Mouse (Mus musculus): ENCODE data around the gene N4bp2. TPM values are rescaled to one million over a fixed set of nuclear protein-coding genes. Genes with fewer than 3 reads are reported as not detected.

The N4bp2 gene
- polyA plus RNA-seq, 1 experiment: 9.7 TPM

DNA sequence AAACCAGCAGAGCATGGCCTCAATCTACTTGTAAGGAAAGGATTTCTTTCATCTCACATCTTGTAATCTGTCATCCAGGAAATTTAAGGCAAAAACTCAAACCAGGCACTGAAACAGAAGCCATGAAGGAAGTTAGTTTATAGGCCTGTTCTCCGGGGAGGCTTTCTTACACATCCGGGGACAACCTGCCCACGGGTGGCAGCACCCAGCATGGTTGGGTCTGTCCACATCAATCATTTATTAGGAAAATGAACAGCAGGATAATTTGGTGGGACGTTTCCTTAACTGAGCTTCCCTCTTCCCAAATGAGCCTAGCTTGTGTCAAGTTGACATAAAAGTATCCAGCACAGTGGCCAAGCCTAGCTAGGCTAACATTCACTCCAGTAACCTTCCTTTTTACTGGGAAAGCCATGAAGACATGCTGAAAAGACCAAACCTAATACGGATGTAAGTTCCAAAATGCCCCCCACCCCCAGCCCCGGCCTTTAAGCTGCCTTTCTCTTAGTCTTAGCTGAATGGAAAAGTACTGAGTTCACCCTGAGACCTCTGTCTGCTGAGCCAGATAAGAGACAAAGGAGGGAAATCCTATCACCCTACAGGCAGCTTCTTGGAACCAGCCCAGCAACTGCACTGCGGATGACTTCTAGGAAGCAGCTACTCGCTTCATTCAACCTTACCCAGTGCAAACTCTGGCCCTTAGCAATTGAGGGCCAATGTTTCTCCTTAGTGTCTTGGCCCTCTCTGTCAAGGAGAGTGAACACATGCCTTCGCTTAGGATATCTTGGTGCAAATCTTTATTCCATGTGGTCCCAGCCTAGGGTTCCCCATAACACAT lies 31.9 kb upstream of the N4bp2 start:
- no peak overlapping the region for H3K4me3 ChIP-seq (ENCODE audit: control insufficient read depth, low read depth, low read length)
- H3K4me1 ChIP-seq (ENCODE audit: control insufficient read depth, insufficient read depth, low read length): no peaks in the 10 kb centered on the region; the same call in 1 of the 2 replicates
- no peak overlapping the region for H3K27ac ChIP-seq (ENCODE audit: control insufficient read depth, insufficient read depth, low read depth, low read length)
- no peaks in the 10 kb centered on the region for H3K36me3 ChIP-seq (ENCODE audit: control insufficient read depth, insufficient read depth, low read length)
- TF ChIP-seq CTCF (IDR thresholded peaks at IDR 0.05; ENCODE audit: control insufficient read depth, insufficient read depth, insufficient replicate concordance, low read depth, low read length): no peak
- no peak for TF ChIP-seq POLR2A (IDR thresholded peaks at IDR 0.05; ENCODE audit: control insufficient read depth, low read depth, low read length)
- H3K27me3 ChIP-seq (ENCODE audit: control insufficient read depth, insufficient read depth, low read length): no peaks in the 10 kb centered on the region

- Histone ChIP-seq H3K4me3 (ENCODE audit: control insufficient read depth, low read depth, low read length) (no peak overlapping the region), H3K27ac (ENCODE audit: control insufficient read depth, insufficient read depth, low read depth, low read length) (no peak overlapping the region), H3K27me3 (ENCODE audit: control insufficient read depth, insufficient read depth, low read length) (no peaks in the 10 kb centered on the region), H3K36me3 (ENCODE audit: control insufficient read depth, insufficient read depth, low read length) (no peaks in the 10 kb centered on the region), H3K4me1 (ENCODE audit: control insufficient read depth, insufficient read depth, low read length) (no peaks in the 10 kb centered on the region; the same call in 1 of the 2 replicates)
- TF ChIP-seq POLR2A (IDR thresholded peaks at IDR 0.05; ENCODE audit: control insufficient read depth, low read depth, low read length): no peak
- no peak for TF ChIP-seq CTCF (IDR thresholded peaks at IDR 0.05; ENCODE audit: control insufficient read depth, insufficient read depth, insufficient replicate concordance, low read depth, low read length)
These were observed 27.7 kb upstream of the N4bp2 start for GRCm38 (mm10) chr5:65735601-65736000.

- TF ChIP-seq CTCF (IDR thresholded peaks at IDR 0.05; ENCODE audit: control insufficient read depth, insufficient read depth, insufficient replicate concordance, low read depth, low read length): no peak
- Histone ChIP-seq H3K27me3 (ENCODE audit: control insufficient read depth, insufficient read depth, low read length) (no peaks in the 10 kb centered on the region), H3K4me3 (ENCODE audit: control insufficient read depth, low read depth, low read length) (no peak overlapping the region), H3K4me1 (ENCODE audit: control insufficient read depth, insufficient read depth, low read length) (no peaks in the 10 kb centered on the region), H3K36me3 (ENCODE audit: control insufficient read depth, insufficient read depth, low read length) (no peaks in the 10 kb centered on the region), H3K27ac (ENCODE audit: control insufficient read depth, insufficient read depth, low read depth, low read length) (no peak overlapping the region)
These were observed 24.0 kb upstream of the N4bp2 start for GRCm38 (mm10) chr5:65739366-65739765.

- Histone ChIP-seq H3K27ac (ENCODE audit: control insufficient read depth, insufficient read depth, low read depth, low read length) (no peak overlapping the region), H3K27me3 (ENCODE audit: control insufficient read depth, insufficient read depth, low read length) (no peaks in the 10 kb centered on the region), H3K4me1 (ENCODE audit: control insufficient read depth, insufficient read depth, low read length) (peaks cover 3% of the 10 kb centered on the region; the same call in 1 of the 2 replicates), H3K36me3 (ENCODE audit: control insufficient read depth, insufficient read depth, low read length) (no peaks in the 10 kb centered on the region), H3K4me3 (ENCODE audit: control insufficient read depth, low read depth, low read length) (no peak overlapping the region)
- TF ChIP-seq POLR2A (IDR thresholded peaks at IDR 0.05; ENCODE audit: control insufficient read depth, low read depth, low read length) (no peak), CTCF (IDR thresholded peaks at IDR 0.05; ENCODE audit: control insufficient read depth, insufficient read depth, insufficient replicate concordance, low read depth, low read length) (no peak)
These were observed 16.4 kb upstream of the N4bp2 start for GRCm38 (mm10) chr5:65746908-65747307.

DNA sequence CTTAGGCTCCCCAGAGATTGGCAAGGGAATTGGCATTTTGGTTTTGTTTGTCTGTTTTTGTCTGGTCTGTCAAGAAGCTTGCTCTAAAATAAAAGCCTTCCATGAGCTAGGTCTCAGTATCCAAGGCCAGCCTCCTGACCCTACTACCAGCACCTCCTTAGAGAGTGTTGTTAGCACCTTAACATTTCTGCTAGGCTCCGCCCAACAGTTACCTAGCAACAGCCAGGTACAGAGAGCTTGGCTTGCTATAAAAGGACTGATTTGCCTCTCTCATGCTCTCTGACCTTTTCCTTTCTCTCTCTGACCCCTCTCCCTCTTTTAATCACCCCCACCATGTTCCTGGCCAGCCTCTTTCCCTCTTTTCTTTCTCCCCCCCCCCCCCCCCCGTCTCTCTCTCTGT lies 14.9 kb upstream of the N4bp2 start:
- TF ChIP-seq CTCF (IDR thresholded peaks at IDR 0.05; ENCODE audit: control insufficient read depth, insufficient read depth, insufficient replicate concordance, low read depth, low read length) (no peak), POLR2A (IDR thresholded peaks at IDR 0.05; ENCODE audit: control insufficient read depth, low read depth, low read length) (no peak)
- no peak overlapping the region for H3K27ac ChIP-seq (ENCODE audit: control insufficient read depth, insufficient read depth, low read depth, low read length)
- H3K36me3 ChIP-seq (ENCODE audit: control insufficient read depth, insufficient read depth, low read length): no peaks in the 10 kb centered on the region
- H3K4me1 ChIP-seq (ENCODE audit: control insufficient read depth, insufficient read depth, low read length): peaks cover 3% of the 10 kb centered on the region; the same call in 1 of the 2 replicates
- H3K27me3 ChIP-seq (ENCODE audit: control insufficient read depth, insufficient read depth, low read length): no peaks in the 10 kb centered on the region
- H3K4me3 ChIP-seq (ENCODE audit: control insufficient read depth, low read depth, low read length): no peak overlapping the region

DNA sequence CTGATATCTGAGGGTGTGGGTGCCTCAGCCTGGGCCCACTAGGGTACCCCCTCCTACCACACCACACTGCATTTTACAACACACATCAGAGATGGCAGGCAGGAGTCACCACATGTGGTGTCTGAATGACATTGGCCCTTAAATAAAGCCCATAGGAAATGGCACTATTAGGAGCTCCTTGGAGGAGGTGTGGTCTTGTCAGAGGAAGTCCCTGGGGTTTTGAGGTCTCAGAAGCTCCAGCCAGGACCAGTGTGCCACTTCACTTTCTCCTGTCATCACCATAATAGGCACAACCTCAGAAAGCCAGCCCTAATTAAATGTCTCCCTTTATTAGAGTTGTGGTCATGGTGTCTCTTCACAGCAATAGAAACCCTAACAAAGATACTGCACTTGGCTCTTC lies 14.4 kb upstream of the N4bp2 start:
- no peaks in the 10 kb centered on the region for H3K27me3 ChIP-seq (ENCODE audit: control insufficient read depth, insufficient read depth, low read length)
- H3K27ac ChIP-seq (ENCODE audit: control insufficient read depth, insufficient read depth, low read depth, low read length): no peak overlapping the region
- H3K36me3 ChIP-seq (ENCODE audit: control insufficient read depth, insufficient read depth, low read length): no peaks in the 10 kb centered on the region
- H3K4me1 ChIP-seq (ENCODE audit: control insufficient read depth, insufficient read depth, low read length): peaks cover 3% of the 10 kb centered on the region; the same call in 1 of the 2 replicates
- TF ChIP-seq POLR2A (IDR thresholded peaks at IDR 0.05; ENCODE audit: control insufficient read depth, low read depth, low read length): no peak
- no peak for TF ChIP-seq CTCF (IDR thresholded peaks at IDR 0.05; ENCODE audit: control insufficient read depth, insufficient read depth, insufficient replicate concordance, low read depth, low read length)
- H3K4me3 ChIP-seq (ENCODE audit: control insufficient read depth, low read depth, low read length): no peak overlapping the region

DNA sequence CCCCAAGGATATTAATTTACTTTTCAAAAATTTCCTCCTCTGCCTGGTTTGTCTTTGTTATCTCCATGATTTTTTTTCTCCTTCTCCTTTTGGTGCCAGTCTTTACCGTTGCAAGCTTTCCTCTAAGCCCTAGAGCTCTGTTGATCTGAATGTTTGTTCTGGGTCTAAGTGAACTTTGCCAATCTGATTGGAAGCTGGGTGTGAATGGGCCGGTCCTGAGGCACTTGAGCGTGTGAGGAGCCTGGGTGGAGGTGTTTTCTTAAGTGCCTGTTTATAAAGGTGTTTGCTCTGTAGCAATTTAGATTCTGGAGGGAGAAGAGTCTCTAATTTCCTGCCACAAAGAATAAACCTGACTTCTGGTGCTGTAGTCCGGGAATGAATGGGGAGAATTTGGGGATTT lies 11.3 kb upstream of the N4bp2 start:
- Histone ChIP-seq H3K27ac (ENCODE audit: control insufficient read depth, insufficient read depth, low read depth, low read length) (no peak overlapping the region), H3K36me3 (ENCODE audit: control insufficient read depth, insufficient read depth, low read length) (no peaks in the 10 kb centered on the region), H3K27me3 (ENCODE audit: control insufficient read depth, insufficient read depth, low read length) (no peaks in the 10 kb centered on the region), H3K4me3 (ENCODE audit: control insufficient read depth, low read depth, low read length) (no peak overlapping the region), H3K4me1 (ENCODE audit: control insufficient read depth, insufficient read depth, low read length) (peaks cover 3% of the 10 kb centered on the region; the same call in 1 of the 2 replicates)
- TF ChIP-seq CTCF (IDR thresholded peaks at IDR 0.05; ENCODE audit: control insufficient read depth, insufficient read depth, insufficient replicate concordance, low read depth, low read length): no peak
- no peak for TF ChIP-seq POLR2A (IDR thresholded peaks at IDR 0.05; ENCODE audit: control insufficient read depth, low read depth, low read length)

Measured in testis, adult 2 months (tissue).